Mouse (Mus musculus) bone marrow, adult 2 months (tissue): ENCODE data around the gene Npc2. TPM values are rescaled to one million over a fixed set of nuclear protein-coding genes. Genes with fewer than 3 reads are reported as not detected.
A peak's percentile ranks its signal among the peaks of the same experiment; 100 is the strongest.

Source experiments
- H3K27ac ChIP-seq: fragments of 200-500 bp; 2 replicates; pipeline ENCODE4 v1.5.1; 2012; ENCODE audit warnings: low read depth, mild to moderate bottlenecking, control low read depth, inconsistent platforms, low read length; ENCODE audit not compliant: control insufficient read depth, poor library complexity, insufficient read depth
- H3K4me1 ChIP-seq: fragments of 200-500 bp; 2 replicates; pipeline ENCODE4 v1.6.1; 2011; ENCODE audit warnings: low read length; ENCODE audit not compliant: control insufficient read depth, insufficient read depth
- H3K4me3 ChIP-seq: fragments of 200-500 bp; replicated peaks from 2 replicates; pipeline ENCODE3; 2011; ENCODE audit warnings: mild to moderate bottlenecking, low read depth, low read length, control low read depth; ENCODE audit not compliant: control insufficient read depth
- CTCF ChIP-seq: fragments of 200-500 bp; IDR thresholded peaks from 2 replicates; pipeline ENCODE4 v1.5.1; 2011; ENCODE audit warnings: low read length, control low read depth; ENCODE audit not compliant: control insufficient read depth, insufficient read depth
- POLR2A ChIP-seq: fragments of 200-500 bp; IDR thresholded peaks from 2 replicates; pipeline ENCODE4 v1.6.1; 2011; ENCODE audit warnings: low read depth, mild to moderate bottlenecking, control low read depth, low read length, borderline replicate concordance; ENCODE audit not compliant: control insufficient read depth
- WGBS: fragments of 180-500 bp; shearing (Covaris S2); methylation state at CpG from one replicate; pipeline ENCODE4 v1.1.7; 2018; 5-methylcytosine and 5-hydroxymethylcytosine counted together
- polyA plus RNA-seq: library from polyadenylated mRNA; stranded (reverse); fragments of >200 nt; gene quantifications from 2 replicates; pipeline ENCODE4 v1.2.4, GENCODE M21; 2011; ENCODE audit warnings: low replicate concordance; ENCODE audit not compliant: missing spikeins, insufficient read depth, insufficient read length

Npc2 gene
- polyA plus RNA-seq, 1 experiment, result 72.2 TPM

DNA sequence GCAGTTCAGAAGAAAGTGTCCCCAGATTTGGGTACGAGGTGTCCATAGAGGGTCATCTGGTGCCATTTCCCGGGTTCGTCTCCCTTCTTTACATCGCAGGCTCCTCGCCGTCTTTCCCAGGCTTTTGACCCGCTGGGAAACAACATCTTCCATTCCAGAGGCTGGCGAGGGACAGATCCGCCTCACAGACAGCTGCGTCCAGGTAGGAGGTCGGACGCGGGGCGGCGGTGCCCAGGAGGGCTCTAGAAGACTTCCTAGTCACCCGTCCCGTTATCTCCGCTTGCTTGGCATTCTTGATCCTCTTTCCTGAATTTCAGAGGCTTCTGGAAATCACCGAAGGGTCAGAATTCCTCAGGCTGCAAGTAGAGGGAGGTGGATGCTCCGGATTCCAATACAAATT, 524 bp upstream of the Npc2 start:
- peaks cover 3% of the 10 kb centered on the region for H3K4me1 ChIP-seq
- TF ChIP-seq POLR2A, result no peak
- TF ChIP-seq CTCF, result no peak
- WGBS, result 1% methylated on average over 20 of the region's 20 CpGs
- H3K27ac ChIP-seq, result peak overlapping the region; percentile 21
- H3K4me3 ChIP-seq, result peak overlapping the region; percentile 82

DNA sequence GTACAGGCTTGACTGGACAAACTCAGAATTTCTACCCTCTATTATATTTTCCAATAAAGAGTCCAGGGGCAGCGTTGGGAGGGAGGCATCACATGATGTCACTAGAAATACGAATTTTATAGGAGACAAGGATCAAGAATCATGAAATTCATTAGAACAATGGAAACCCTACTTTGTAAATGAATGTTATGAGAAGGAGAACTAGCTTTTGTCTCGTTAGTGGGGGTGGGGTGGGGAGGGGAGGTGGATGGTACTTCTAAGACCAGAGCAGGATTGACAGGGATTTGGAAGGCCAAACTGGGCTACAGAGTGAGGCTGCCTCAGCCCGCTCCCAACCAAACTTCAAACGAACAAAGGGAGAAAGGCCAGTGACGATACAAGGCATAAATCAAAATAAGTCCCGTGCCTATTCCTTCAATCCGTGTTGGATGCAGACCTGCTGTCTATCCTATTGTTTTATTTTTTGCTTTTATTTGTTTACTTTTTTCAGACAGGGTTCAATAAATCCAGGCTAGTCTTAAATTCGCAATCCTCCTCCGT, 901 bp downstream of the Npc2 start:
- 3% methylated on average over 10 of the region's 10 CpGs for WGBS
- peak overlapping the region; percentile 86 for H3K4me3 ChIP-seq
- H3K4me1 ChIP-seq, result peaks cover 3% of the 10 kb centered on the region
- TF ChIP-seq POLR2A, result no peak
- TF ChIP-seq CTCF, result no peak
- no peak overlapping the region for H3K27ac ChIP-seq

DNA sequence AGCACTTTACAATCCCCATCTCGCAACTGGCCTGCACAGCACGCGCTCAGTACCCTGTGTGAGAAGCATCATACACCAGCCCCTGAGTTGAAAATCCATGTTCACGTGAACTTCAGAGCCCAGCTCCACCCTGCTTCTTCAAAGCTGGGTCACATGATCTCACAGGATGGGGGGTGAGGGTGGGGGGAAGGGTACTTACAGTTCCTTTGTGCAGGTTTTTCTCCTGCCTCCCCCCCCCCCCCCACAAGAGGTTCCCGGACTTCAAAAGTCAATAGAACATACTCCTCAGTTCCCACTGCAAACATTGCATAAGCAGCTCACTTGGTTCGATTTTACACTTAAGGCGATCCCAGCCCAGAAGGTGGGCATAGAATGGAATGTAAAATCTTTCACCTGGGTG, 3.3 kb downstream of the Npc2 start:
- no peak overlapping the region for H3K4me3 ChIP-seq
- TF ChIP-seq POLR2A (no peak), CTCF (no peak)
- no peak overlapping the region for H3K27ac ChIP-seq
- H3K4me1 ChIP-seq, result peaks cover 3% of the 10 kb centered on the region
- WGBS, result 74% methylated on average over 7 of the region's 7 CpGs

DNA sequence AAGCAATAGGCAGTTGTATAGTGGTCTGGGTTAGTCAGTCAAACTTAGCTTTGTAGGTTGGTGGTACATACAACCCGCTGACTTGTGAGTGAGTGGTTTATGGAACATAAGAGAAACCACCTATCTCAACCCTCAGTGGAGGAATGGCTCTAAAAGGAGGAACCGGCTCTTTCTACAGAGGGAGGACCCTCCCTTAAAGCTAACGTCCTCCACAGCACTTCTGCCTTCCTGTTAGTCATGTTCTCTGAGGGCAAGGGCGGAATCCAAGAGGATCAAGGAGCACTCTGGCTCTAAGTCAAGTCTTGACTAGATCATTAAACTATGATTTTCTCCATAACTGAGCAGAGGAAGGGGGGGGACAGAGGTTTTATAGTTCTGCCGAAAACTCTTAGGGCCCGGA, 5.4 kb downstream of the Npc2 start:
- peaks cover 4% of the 10 kb centered on the region for H3K4me1 ChIP-seq
- no peak for TF ChIP-seq POLR2A
- no peak for TF ChIP-seq CTCF
- WGBS, result 42% methylated on average over 6 of the region's 6 CpGs
- H3K4me3 ChIP-seq, result no peak overlapping the region
- peak overlapping the region; percentile 42 for H3K27ac ChIP-seq

DNA sequence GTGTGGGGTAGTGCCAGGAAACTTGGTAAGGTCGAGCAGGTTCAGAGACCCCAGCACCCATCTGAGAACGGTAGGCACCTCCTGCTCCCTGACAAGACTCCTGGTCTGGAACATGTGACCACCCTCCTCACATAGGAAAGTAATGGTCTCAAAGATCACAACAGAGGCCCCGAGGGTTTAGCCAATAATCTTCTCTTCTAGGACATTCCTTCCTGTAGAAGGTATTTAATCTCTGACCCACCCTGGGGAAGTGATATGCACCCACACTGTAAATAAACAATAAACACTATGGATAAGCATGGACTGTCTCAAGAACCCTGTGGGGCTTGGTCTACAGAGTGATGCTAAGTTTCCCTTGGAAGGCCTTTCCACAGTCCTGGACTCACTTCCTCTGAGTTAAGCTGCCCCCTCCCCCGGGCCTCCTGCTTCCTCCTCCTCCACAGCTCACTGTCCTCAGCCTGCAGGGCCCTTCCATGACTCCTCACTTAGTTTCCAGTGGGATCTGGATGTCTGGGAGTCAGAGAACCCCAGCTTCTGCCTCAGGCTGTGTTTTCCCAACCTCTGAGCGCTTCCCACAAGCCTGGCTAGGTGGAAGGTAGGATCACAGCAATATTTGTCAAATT, 6.7 kb downstream of the Npc2 start:
- Histone ChIP-seq H3K4me3 (no peak overlapping the region), H3K4me1 (peaks cover 2% of the 10 kb centered on the region), H3K27ac (0 out of 2 replicates have a peak overlapping the region, but pooled peaks have one; percentile 19)
- 68% methylated on average over 5 of the region's 5 CpGs for WGBS
- TF ChIP-seq POLR2A (no peak), CTCF (no peak)

DNA sequence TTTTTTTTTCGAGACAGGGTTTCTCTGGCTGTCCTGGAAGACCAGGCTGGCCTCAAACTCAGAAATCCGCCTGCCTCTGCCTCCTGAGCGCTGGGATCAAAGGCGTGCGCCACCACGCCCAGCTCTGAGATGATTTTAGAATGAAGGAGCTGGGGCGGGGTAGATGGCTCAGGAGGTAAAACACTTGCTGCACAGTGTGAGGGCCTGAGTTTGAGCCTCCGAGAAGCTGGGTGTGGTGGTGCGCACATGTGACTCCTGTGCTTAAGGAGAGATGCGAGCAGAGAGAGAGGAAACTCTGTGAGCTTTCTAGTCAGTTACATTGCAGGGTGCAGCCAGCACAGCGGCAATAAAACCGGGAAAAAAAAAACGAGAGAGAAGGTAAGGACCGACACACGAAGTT, 7.4 kb downstream of the Npc2 start:
- Histone ChIP-seq H3K4me3 (no peak overlapping the region), H3K4me1 (peaks cover 2% of the 10 kb centered on the region), H3K27ac (no peak overlapping the region)
- TF ChIP-seq CTCF (no peak), POLR2A (no peak)
- whole genome bisulfite sequencing, result 81% methylated on average over 15 of the region's 15 CpGs

DNA sequence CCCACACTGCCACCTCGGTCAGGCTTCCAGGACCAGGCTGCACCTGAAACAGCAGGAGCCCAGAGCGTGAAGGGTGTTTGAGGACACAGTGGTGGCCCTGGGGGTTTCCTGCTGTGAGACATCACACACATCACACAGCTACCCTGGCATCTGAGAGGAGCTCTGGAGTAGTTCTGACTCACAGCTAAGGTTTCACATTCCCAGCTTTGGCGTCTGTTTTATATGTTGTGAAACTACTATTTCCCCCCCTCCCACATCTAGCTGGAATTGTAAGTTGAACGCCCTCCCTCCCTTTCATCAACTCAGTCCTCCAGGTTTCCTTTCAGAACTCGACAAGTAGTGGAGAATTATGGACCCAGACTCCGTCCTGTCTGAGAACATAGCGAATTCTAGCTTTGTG, 8.2 kb downstream of the Npc2 start:
- TF ChIP-seq CTCF, result no peak
- TF ChIP-seq POLR2A, result no peak
- 82% methylated on average over 7 of the region's 7 CpGs for WGBS
- Histone ChIP-seq H3K4me1 (peaks cover 2% of the 10 kb centered on the region), H3K27ac (no peak overlapping the region), H3K4me3 (no peak overlapping the region)

DNA sequence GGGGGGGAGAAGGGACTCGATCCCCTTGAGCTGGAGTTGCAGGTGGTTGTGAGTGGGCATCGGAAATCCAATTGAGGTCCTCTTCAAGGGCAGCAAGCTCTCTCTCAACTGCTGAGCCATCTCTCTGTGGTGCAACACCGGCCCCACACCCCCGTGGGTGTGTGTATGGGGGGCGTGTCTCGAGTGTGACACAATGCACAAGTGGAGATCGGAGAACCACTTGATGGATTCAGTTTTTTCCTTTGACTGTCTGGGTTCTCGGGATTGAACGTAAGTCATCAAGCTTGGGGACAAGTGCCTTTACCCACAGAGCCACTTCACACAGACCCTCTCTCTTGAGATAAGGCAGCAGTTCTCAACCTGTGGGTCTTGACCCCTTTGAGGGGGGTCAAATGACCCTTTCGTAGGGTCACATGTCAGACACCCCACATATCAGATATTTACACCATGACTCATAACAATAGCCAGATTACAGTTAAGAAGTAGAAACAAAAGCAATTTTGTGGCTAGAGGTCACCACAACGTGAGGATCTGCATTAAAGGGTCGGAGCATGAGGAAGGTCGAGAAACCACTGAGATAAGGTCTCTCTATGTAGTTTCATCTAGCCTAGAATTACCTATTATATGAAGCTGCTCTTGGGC, 9.3 kb downstream of the Npc2 start:
- TF ChIP-seq POLR2A (no peak), CTCF (no peak)
- 60% methylated on average over 13 of the region's 13 CpGs for WGBS
- Histone ChIP-seq H3K4me3 (no peak overlapping the region), H3K4me1 (peaks cover 2% of the 10 kb centered on the region), H3K27ac (no peak overlapping the region; the same call in 1 of the 2 replicates)
